Mouse (Mus musculus) adrenal gland, postnatal 14 days (tissue): ENCODE measurements around the gene Cd46. TPM values are rescaled to one million over a fixed set of nuclear protein-coding genes. Genes with fewer than 3 reads are reported as not detected.

Source experiments
- microRNA-seq, 2 experiments: library from miRNA; unstranded; fragments of <30 nt; microRNA quantifications; one replicate each; pipeline ENCODE4 v1.2.0; 2021
- total RNA-seq: library from RNA; stranded (reverse); gene quantifications from 2 replicates; pipeline ENCODE4 v1.2.3, GENCODE M21; 2021

Cd46 gene
- total RNA-seq, 1 experiment from 2014 or later, result 2.0 TPM

Small RNA genes lying within 50 kb of the gene (microRNA-seq; reads per million reads assigned to microRNA genes)
- gene Mir29b-2, result 10.7 to 11.4 reads per million in 2 experiments
- 331 to 490 reads per million in 2 experiments for gene Mir29c

Other genes starting within 250 kb of the Cd46 start
- gene Cd34, start 153.4 kb downstream of the Cd46 start, total RNA-seq, result 79.3 and 95.3 TPM in 2 replicates
- 71.3 and 78.2 TPM in 2 replicates for gene Cr1l, start 39.3 kb upstream of the Cd46 start, total RNA-seq
- 1.5 and 7.1 TPM in 2 replicates for gene Cr2, start 84.5 kb upstream of the Cd46 start, total RNA-seq